Mouse (Mus musculus) layer of hippocampus, adult 2 months (tissue): Measurements from ENCODE around the gene Tsacc. TPM values are rescaled to one million over a fixed set of nuclear protein-coding genes. Genes with fewer than 3 reads are reported as not detected.

Experiments
- DNase-seq, 2 experiments: peaks; one replicate each; pipeline ENCODE4 v3.0.0; 2022; ENCODE audit warnings: low spot score in 2 of 2
- H3K27ac ChIP-seq: fragments of 200-600 bp; 2 replicates; pipeline ENCODE4 v1.8.1; 2022
- H3K4me3 ChIP-seq: fragments of 200-600 bp; 2 replicates; pipeline ENCODE4 v1.8.1; 2022; ENCODE audit warnings: mild to moderate bottlenecking
- CTCF ChIP-seq: fragments of 200-600 bp; conservative IDR thresholded peaks from 2 replicates; pipeline ENCODE4 v1.8.1; 2022; ENCODE audit warnings: antibody characterized with exemption, mild to moderate bottlenecking, moderate library complexity
- long read RNA-seq, 2 experiments: library from polyadenylated mRNA; stranded (forward); transcript quantifications; one replicate each; pipeline ENCODE4 v2.0.0; 2021; ENCODE audit warnings: borderline mapping rate in 2 of 2
- total RNA-seq, 2 experiments: library from RNA; stranded (reverse); gene quantifications; 2 replicates each; pipeline ENCODE4 v1.2.3; 2021

Gene Tsacc
- 1 to 10 TPM; 3.0 to 5.2 TPM for total RNA-seq
- long read RNA-seq, experiment 1, partial matches to known transcripts, result 0 of 3 reads
- long read RNA-seq, experiment 1, other reads (novel, unspliced or antisense), result 3 of 3 reads
- long read RNA-seq, experiment 2, partial matches to known transcripts, result 0 of 2 reads
- long read RNA-seq, experiment 2, other reads (novel, unspliced or antisense), result 2 of 2 reads

- Histone ChIP-seq H3K27ac (peak within 1 kb of the TSS; percentile 96), H3K4me3 (peak within 1 kb of the TSS; percentile 96)
- DNase-seq, result peak; percentile 93 to 98
- peak; percentile 55 for TF ChIP-seq CTCF
These were observed at the start of gene Tsacc, which contains the start of gene Cct3 for GRCm38 (mm10) chr3:88296561-88297318. Gene Tsacc, minus strand, starts transcription at chr3:88296999. Gene Cct3, plus strand, starts transcription at chr3:88297116.

DNA sequence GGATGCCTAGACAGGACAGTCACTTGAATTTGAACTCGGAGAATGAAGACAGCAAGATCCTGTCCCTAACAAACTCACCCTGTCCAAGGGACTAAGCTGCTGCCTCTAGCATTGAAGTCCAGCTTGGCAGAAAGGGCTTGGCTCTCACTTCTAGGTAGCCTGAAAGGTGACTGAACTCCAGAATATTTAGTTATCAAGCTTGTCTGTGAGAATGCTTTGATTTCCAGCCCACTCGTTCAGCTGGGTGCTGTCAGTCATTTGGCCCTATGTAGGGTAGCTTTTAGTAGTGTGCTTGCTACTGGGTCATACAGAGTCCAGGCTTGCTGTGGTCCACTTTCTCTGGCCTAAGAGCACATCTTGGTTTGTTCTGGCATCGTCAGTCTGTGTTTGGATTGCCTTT lies 42.2 kb upstream of the Tsacc start:
- no peak overlapping the region for H3K27ac ChIP-seq
- DNase-seq, result no peak
- H3K4me3 ChIP-seq, result no peak overlapping the region
- no peak for TF ChIP-seq CTCF

GRCm38 (mm10) chr3:88338316-88338715 lies 41.5 kb upstream of the Tsacc start:
- DNase-seq, result no peak
- TF ChIP-seq CTCF, result no peak

DNA sequence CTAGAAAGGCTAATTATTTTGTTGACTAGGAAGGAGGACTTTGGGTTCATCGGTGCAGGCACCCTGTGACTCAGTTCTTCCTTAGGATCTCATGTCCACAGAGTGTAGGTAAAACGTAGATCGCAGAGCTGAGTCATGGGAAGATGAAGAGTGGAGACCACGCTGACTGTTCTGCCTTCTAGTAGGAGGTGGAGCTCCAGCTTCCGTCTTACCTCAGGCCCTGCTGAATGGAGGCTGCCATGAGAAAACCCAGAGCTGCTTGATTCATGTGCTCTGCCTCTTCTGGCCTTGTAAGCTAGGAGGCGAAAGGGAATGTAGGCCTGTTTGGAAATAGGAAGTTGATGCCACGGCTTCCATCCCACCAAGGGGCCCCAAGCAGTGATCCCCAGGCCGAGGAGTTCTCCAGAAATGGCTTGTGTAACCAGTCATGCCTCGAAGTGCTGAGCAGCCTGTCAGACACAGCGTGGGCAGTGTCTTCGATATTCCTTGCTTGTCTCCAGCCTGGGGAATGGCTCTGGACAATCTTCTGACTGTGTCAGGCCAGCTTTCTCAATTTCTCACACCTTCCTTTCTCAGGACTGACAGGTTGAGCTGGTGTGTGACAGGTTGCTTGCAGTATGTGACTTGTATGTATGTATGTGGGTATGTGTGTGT lies 40.7 kb upstream of the Tsacc start:
- DNase-seq, result no peak
- Histone ChIP-seq H3K27ac (peak overlapping the region; percentile 99), H3K4me3 (peak overlapping the region; percentile 85)
- no peak for TF ChIP-seq CTCF

More at GRCm38 (mm10) chr3:88338316-88338715, 41.5 kb upstream of the Tsacc start:
- no peak overlapping the region for H3K27ac ChIP-seq
- no peak overlapping the region for H3K4me3 ChIP-seq

DNA sequence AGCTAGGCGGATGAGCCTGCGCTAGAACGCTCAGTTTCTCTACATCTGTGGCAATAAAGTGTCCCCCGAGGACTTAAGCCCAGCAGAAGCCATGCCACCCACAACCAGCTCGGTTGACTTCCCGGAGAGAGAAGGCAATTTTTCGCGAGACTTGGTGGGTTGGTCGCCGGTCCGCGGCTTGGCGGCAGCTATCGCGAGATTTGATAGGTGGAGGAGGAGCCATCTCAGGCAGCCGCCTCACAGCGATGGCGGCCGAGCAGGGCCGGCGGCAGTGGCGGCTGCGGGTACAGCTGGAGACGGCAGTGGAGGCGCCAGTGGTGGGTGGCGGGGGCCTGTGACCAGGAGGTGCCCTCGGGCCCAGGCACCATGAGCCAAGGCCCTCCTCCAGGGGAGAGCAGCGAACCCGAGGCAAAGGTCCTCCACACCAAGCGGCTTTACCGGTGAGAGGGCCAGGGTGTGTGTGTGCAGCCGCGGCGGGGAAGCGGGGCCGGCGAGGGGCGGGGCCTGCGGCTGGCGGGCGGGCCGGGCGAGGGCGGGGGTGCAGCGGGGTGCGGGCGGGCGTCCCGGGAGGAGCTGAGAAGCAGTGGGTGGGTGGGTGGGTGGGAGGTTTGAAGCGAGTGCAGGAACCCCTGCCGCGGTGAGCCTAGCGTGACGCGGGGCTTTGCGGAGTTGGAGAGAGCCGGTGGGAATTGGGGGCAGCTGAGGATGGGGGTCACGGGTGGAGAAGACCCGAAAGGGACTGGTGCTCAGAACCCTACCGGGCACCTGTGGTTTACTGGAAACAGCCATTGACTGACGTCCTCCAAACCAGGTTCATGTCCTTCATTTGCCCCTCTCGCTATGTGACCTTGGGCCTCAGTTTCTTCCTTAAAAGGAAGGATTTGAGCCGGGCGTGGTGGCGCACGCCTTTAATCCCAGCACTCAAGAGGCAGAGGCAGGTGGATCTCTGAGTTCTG lies 39.5 kb upstream of the Tsacc start, which contains the start of the genes Tmem79 and Smg5:
Gene Tmem79, minus strand, starts transcription at position 91 of the 956 bp plus-strand sequence.
Gene Smg5, plus strand, starts transcription at position 203 of the 956 bp plus-strand sequence.
- peak within 1 kb of the TSS; percentile 85 for H3K4me3 ChIP-seq
- TF ChIP-seq CTCF, result no peak
- peak; percentile 95 to 96 for DNase-seq
- H3K27ac ChIP-seq, result peak within 1 kb of the TSS; percentile 99

GRCm38 (mm10) chr3:88335436-88336053 lies 38.7 kb upstream of the Tsacc start:
- H3K27ac ChIP-seq, result peak overlapping the region; percentile 99
- peak overlapping the region; percentile 85 for H3K4me3 ChIP-seq
- peak in 1 of 2 experiments; percentile 39 for DNase-seq
- TF ChIP-seq CTCF, result no peak

DNA sequence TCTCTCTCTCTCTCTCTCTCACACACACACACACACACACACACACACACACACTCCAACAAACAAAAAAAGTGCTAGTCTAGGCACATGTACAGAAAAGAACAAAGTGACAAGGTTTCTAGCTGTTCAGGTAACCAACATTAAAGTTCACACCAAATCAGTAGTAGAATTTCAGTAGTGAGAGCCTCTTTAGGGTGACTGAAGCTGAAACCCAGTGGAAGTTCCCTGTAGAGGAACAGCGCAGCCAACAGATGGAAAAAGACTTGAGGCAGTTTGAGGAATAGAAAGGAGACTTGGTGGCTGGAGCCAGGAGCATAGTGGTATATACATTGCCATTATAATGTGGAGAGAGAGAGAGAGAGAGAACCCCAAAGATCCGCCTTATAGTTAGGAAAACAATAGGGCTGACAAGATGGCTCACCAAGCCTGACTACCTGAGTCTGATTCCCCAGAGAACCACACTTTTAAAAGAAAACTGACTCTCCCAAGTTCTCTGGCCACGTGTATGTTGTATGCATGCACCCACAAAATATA lies 38.2 kb upstream of the Tsacc start:
- Histone ChIP-seq H3K4me3 (peak overlapping the region; percentile 85), H3K27ac (peak overlapping the region; percentile 99)
- no peak for DNase-seq
- TF ChIP-seq CTCF, result no peak

GRCm38 (mm10) chr3:88334029-88334658 lies 37.3 kb upstream of the Tsacc start:
- Histone ChIP-seq H3K27ac (no peak overlapping the region), H3K4me3 (no peak overlapping the region)
- TF ChIP-seq CTCF, result no peak
- no peak for DNase-seq

DNA sequence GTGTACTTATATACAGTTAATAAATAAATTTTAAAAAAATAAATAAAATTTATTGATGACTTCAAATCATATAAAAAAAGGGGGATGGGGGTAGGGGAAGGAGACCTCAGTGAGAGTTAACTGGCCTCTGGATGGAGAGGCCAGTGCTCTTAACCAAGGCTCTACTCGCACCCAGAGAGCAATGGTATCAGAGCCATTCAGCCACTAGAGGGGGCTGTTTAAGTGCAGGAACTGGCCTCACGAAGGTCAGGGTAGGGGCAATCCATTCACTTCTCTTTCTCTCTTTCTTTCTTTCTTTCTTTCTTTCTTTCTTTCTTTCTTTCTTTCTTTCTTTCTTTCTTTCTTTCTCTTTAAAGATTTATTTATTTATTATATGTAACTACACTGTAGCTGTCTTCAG lies 34.5 kb upstream of the Tsacc start:
- peak; percentile 82 for TF ChIP-seq CTCF
- DNase-seq, result no peak
- no peak overlapping the region for H3K4me3 ChIP-seq
- no peak overlapping the region for H3K27ac ChIP-seq

DNA sequence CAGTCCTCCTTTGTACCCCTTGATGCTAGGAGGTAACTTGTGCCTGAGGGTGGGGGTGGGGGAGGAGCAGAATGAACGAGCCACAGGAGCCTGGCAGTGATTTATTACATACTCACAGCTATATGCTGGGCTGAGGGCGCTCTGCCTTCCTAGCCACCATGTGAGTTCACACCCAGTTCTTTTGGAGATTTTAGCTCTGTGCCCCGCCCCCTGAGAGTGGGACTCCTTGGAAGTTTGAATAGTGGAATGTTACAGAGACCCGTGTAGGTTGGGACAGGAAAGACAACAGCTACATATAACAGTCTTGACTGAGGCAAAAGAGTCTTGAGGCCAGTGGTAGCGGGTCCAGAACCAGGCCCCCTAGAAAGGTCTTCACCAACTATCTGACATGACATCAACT lies 32.2 kb upstream of the Tsacc start:
- no peak for DNase-seq
- no peak for TF ChIP-seq CTCF
- Histone ChIP-seq H3K4me3 (no peak overlapping the region), H3K27ac (no peak overlapping the region)

GRCm38 (mm10) chr3:88324951-88325405 lies 28.2 kb upstream of the Tsacc start, which contains the start of gene Glmp:
Gene Glmp, plus strand, starts transcription at chr3:88325023.
- Histone ChIP-seq H3K4me3 (peak within 1 kb of the TSS; percentile 89), H3K27ac (peak within 1 kb of the TSS; percentile 84)
- DNase-seq, result peak; percentile 55 to 56
- TF ChIP-seq CTCF, result no peak
